Mouse (Mus musculus): Measurements from ENCODE around the gene Wdr63.

GRCm38 (mm10) chr3:146122807-146123463 lies 15.0 kb upstream of the Wdr63 start:
- TF ChIP-seq CTCF (IDR thresholded peaks at IDR 0.05) (no peak), EP300 (IDR thresholded peaks at IDR 0.05; ENCODE audit: insufficient read depth, low read depth, low read length) (no peak)

All from heart, adult 2 months (tissue).